ENCODE assay signal across 9 mouse cellular contexts in genomic region chr2:71594466-71594865, GRCm38 (mm10). TPM values are rescaled to one million over a fixed set of nuclear protein-coding genes. Genes with fewer than 3 reads are reported as not detected.
DNase-seq lines count a peak whose midpoint lies in the region; ATAC-seq and TF ChIP-seq lines count a peak whose summit lies in the region.
"Had no signal": no experiment of that assay in that cellular context is flagged by ENCODE, and none has a peak within 500 bp of the region (broad histone marks: within the 10 kb centered on the region; RNA-seq: fewer than 3 reads in every experiment).

No protein-coding gene starts in this region.

- TF ChIP-seq POLR2A in thymus, adult 2 months (IDR thresholded peaks at IDR 0.05; ENCODE audit: control insufficient read depth, extremely low read depth, insufficient read depth, low read length, poor library complexity), result no peak

- DNase-seq in forebrain, embryonic 11.5 days (ENCODE audit: low spot score), result peak; percentile 35
- DNase-seq in thymus, postnatal 4 days, result peak; percentile 34
- DNase-seq in thymus, adult 2 months, result no peak
- no peak for DNase-seq in left cerebral cortex, postnatal 10 days (ENCODE audit: extremely low spot score in 1 of 2, low spot score in 2 of 2)
- no peak for DNase-seq in left cerebral cortex, adult 9 months (ENCODE audit: low spot score in 2 of 2)

- WGBS in forebrain, embryonic 11.5 days, result 85% methylated on average over 7 of the region's 7 CpGs
- WGBS in forebrain, embryonic 12.5 days, result 87% methylated on average over 7 of the region's 7 CpGs
- WGBS in thymus, adult 2 months, result 19% methylated on average over 7 of the region's 7 CpGs
- WGBS in limb, embryonic 13.5 days, result 39% methylated on average over 7 of the region's 7 CpGs
- 71% methylated on average over 7 of the region's 7 CpGs for WGBS in intestine, postnatal 0 days

- no peak overlapping the region for H3K9ac ChIP-seq in forebrain, embryonic 11.5 days (ENCODE audit: low read length)
- H3K9ac ChIP-seq in forebrain, embryonic 12.5 days, result no peak overlapping the region
- no peak overlapping the region for H3K9ac ChIP-seq in limb, embryonic 13.5 days
- no peak overlapping the region for H3K9ac ChIP-seq in intestine, postnatal 0 days (ENCODE audit: low read depth, low read length)
- H3K9ac ChIP-seq: forebrain, embryonic 15.5 days had no signal

- H3K4me3 ChIP-seq in forebrain, embryonic 11.5 days (ENCODE audit: low read depth, low read length), result no peak overlapping the region
- no peak overlapping the region for H3K4me3 ChIP-seq in forebrain, embryonic 12.5 days (replicated peaks)
- no peak overlapping the region for H3K4me3 ChIP-seq in thymus, adult 2 months (ENCODE audit: control insufficient read depth, insufficient read depth, low read length)
- H3K4me3 ChIP-seq in limb, embryonic 13.5 days, result no peak overlapping the region
- no peak overlapping the region for H3K4me3 ChIP-seq in intestine, postnatal 0 days (ENCODE audit: low read depth, low read length)
- H3K4me3 ChIP-seq: forebrain, embryonic 15.5 days had no signal

- intact Hi-C loops in left cerebral cortex, postnatal 10 days (cut with DNase I), result loop anchor here (10.0 kb wide), 1 partner anchor 360 kb away; no protein-coding TSS in a partner anchor

- no peaks in the 10 kb centered on the region for H3K9me3 ChIP-seq in forebrain, embryonic 11.5 days (ENCODE audit: control insufficient read depth, low read length)
- no peaks in the 10 kb centered on the region for H3K9me3 ChIP-seq in forebrain, embryonic 12.5 days
- no peaks in the 10 kb centered on the region for H3K9me3 ChIP-seq in limb, embryonic 13.5 days
- H3K9me3 ChIP-seq in intestine, postnatal 0 days (ENCODE audit: control insufficient read depth), result no peaks in the 10 kb centered on the region
- H3K9me3 ChIP-seq: forebrain, embryonic 15.5 days had no signal

- H3K27ac ChIP-seq in forebrain, embryonic 11.5 days (ENCODE audit: low read depth, low read length), result no peak overlapping the region
- H3K27ac ChIP-seq in forebrain, embryonic 12.5 days, result no peak overlapping the region
- no peak overlapping the region for H3K27ac ChIP-seq in thymus, adult 2 months (ENCODE audit: control insufficient read depth, insufficient read depth, low read length)
- H3K27ac ChIP-seq in limb, embryonic 13.5 days, result no peak overlapping the region; the same call in 1 of the 2 replicates
- no peak overlapping the region for H3K27ac ChIP-seq in intestine, postnatal 0 days (ENCODE audit: low read depth, low read length)
- H3K27ac ChIP-seq: forebrain, embryonic 15.5 days had no signal

- no peak for TF ChIP-seq CTCF in thymus, adult 2 months (IDR thresholded peaks at IDR 0.05; ENCODE audit: borderline replicate concordance, control insufficient read depth, extremely low read depth, insufficient read depth, low read length, poor library complexity)
- TF ChIP-seq CTCF in intestine, postnatal 0 days (IDR thresholded peaks at IDR 0.05; ENCODE audit: low read depth), result no peak

- H3K27me3 ChIP-seq in forebrain, embryonic 11.5 days (ENCODE audit: control insufficient read depth, insufficient read depth, low read length), result no peaks in the 10 kb centered on the region
- peaks cover 12% of the 10 kb centered on the region; the same call in 1 of the 2 replicates for H3K27me3 ChIP-seq in forebrain, embryonic 12.5 days
- H3K27me3 ChIP-seq in thymus, adult 2 months (ENCODE audit: control insufficient read depth, insufficient read depth, low read length), result no peaks in the 10 kb centered on the region
- 0 out of 2 replicates have a peak, but pooled peaks cover 5% of the 10 kb centered on the region for H3K27me3 ChIP-seq in limb, embryonic 13.5 days
- H3K27me3 ChIP-seq in intestine, postnatal 0 days (replicated peaks; ENCODE audit: control insufficient read depth, insufficient read depth, low read length), result no peaks in the 10 kb centered on the region
- H3K27me3 ChIP-seq: forebrain, embryonic 15.5 days had no signal

- H3K4me2 ChIP-seq in forebrain, embryonic 11.5 days (ENCODE audit: low read depth, low read length, severe bottlenecking), result no peak overlapping the region
- no peak overlapping the region for H3K4me2 ChIP-seq in forebrain, embryonic 12.5 days
- 0 out of 2 replicates have a peak overlapping the region, but pooled peaks have one; percentile 23 for H3K4me2 ChIP-seq in limb, embryonic 13.5 days (replicated peaks)
- no peak overlapping the region for H3K4me2 ChIP-seq in intestine, postnatal 0 days (replicated peaks; ENCODE audit: low read depth)
- H3K4me2 ChIP-seq: forebrain, embryonic 15.5 days had no signal

- ATAC-seq in forebrain, embryonic 11.5 days (replicated peaks; ENCODE audit: low FRiP score), result no peak
- ATAC-seq in forebrain, embryonic 12.5 days (ENCODE audit: low FRiP score), result no peak
- ATAC-seq in limb, embryonic 13.5 days (ENCODE audit: low FRiP score, low read depth), result no peak
- ATAC-seq in intestine, postnatal 0 days, result no peak
- ATAC-seq: forebrain, embryonic 15.5 days had no signal

- no peaks in the 10 kb centered on the region for H3K36me3 ChIP-seq in forebrain, embryonic 11.5 days (ENCODE audit: control insufficient read depth, insufficient read depth, low read length)
- H3K36me3 ChIP-seq in forebrain, embryonic 12.5 days (replicated peaks), result no peaks in the 10 kb centered on the region
- H3K36me3 ChIP-seq in thymus, adult 2 months (ENCODE audit: control insufficient read depth, insufficient read depth, low read length), result no peaks in the 10 kb centered on the region
- no peaks in the 10 kb centered on the region for H3K36me3 ChIP-seq in limb, embryonic 13.5 days
- no peaks in the 10 kb centered on the region for H3K36me3 ChIP-seq in intestine, postnatal 0 days (ENCODE audit: control insufficient read depth, insufficient read depth)
- H3K36me3 ChIP-seq: forebrain, embryonic 15.5 days had no signal

- H3K4me1 ChIP-seq in forebrain, embryonic 11.5 days (replicated peaks; ENCODE audit: control insufficient read depth, insufficient read depth, low read length), result no peaks in the 10 kb centered on the region
- H3K4me1 ChIP-seq in forebrain, embryonic 12.5 days, result peaks cover 5% of the 10 kb centered on the region
- 0 out of 2 replicates have a peak, but pooled peaks cover 3% of the 10 kb centered on the region for H3K4me1 ChIP-seq in thymus, adult 2 months (replicated peaks; ENCODE audit: control insufficient read depth, insufficient read depth, low read length)
- H3K4me1 ChIP-seq in limb, embryonic 13.5 days, result peaks cover 14% of the 10 kb centered on the region
- no peaks in the 10 kb centered on the region for H3K4me1 ChIP-seq in intestine, postnatal 0 days (replicated peaks; ENCODE audit: control insufficient read depth, insufficient read depth, low read length)

RNA-seq across cellular contexts. Expression of gene Dlx2, which starts 47.9 kb away (rescaled TPM):
- 66.7 and 67.8 TPM in 2 replicates for polyA plus RNA-seq in forebrain, embryonic 11.5 days (2014; fragmentation: Nextera tagmentation; extraction: Ambion mirVana)
- polyA plus RNA-seq in forebrain, embryonic 12.5 days (2016; fragmentation: Nextera tagmentation; extraction: Ambion mirVana), result 85.9 and 133 TPM in 2 replicates
- polyA plus RNA-seq in thymus, adult 2 months (2012; rRNA removed), result 0.12 and 0.17 TPM in 2 replicates
- 3.7 and 4.4 TPM in 2 replicates for polyA plus RNA-seq in limb, embryonic 13.5 days (2015; fragmentation: Nextera tagmentation; extraction: Ambion mirVana)
- polyA plus RNA-seq in intestine, postnatal 0 days (2015; fragmentation: Nextera tagmentation; extraction: Ambion mirVana), result 1.0 and 1.3 TPM in 2 replicates
- 1 to 10 TPM; 8.2 to 8.7 TPM for total RNA-seq in left cerebral cortex, postnatal 10 days (2021)

Comparison
In these comparisons a context has a peak if more than half of its experiments do, and no peak if none do; other contexts are left out.
1. DNase-seq: peak in forebrain, embryonic 11.5 days (single experiment) and thymus, postnatal 4 days (single experiment); none in thymus, adult 2 months (single experiment), left cerebral cortex, postnatal 10 days (0 of 2) and left cerebral cortex, adult 9 months (0 of 2).
2. RNA of gene Dlx2, which starts 47.9 kb away (polyA plus RNA-seq): 85.9 to 133 TPM in forebrain, embryonic 12.5 days and 66.7 to 67.8 TPM in forebrain, embryonic 11.5 days; 3.7 to 4.4 TPM in limb, embryonic 13.5 days, 1.0 to 1.3 TPM in intestine, postnatal 0 days and 0.12 to 0.17 TPM in thymus, adult 2 months; every median in the first group is over 10 times any median in the second.